Mouse (Mus musculus) kidney, embryonic 15.5 days (tissue): ENCODE data around the gene Ubr3. TPM values are rescaled to one million over a fixed set of nuclear protein-coding genes. Genes with fewer than 3 reads are reported as not detected.
"Not testable (repeated sequence)": the region's sequence is repeated elsewhere in the genome, so short reads cannot be mapped to it uniquely, and the experiment has no call there.

Source experiments
- ATAC-seq: fragments of 200-750 bp; cut with Nextera tagmentation; replicated peaks from 2 replicates; pipeline ENCODE4 v1.8.0; 2017; ENCODE audit warnings: moderate TSS enrichment; ENCODE audit not compliant: low FRiP score
- H3K27ac ChIP-seq: fragments of 300-500 bp; sonication (generic); 2 replicates; pipeline ENCODE4 v1.5.1; 2015; ENCODE audit warnings: mild to moderate bottlenecking, inconsistent platforms
- H3K27me3 ChIP-seq: fragments of 300-500 bp; sonication (generic); 2 replicates; pipeline ENCODE4 v1.6.1; 2015; ENCODE audit warnings: inconsistent platforms
- H3K36me3 ChIP-seq: fragments of 300-500 bp; sonication (generic); 2 replicates; pipeline ENCODE4 v1.6.1; 2015; ENCODE audit warnings: inconsistent platforms
- H3K4me1 ChIP-seq: fragments of 300-500 bp; sonication (generic); 2 replicates; pipeline ENCODE4 v1.6.1; 2015; ENCODE audit warnings: inconsistent platforms
- H3K4me2 ChIP-seq: fragments of 300-500 bp; sonication (generic); 2 replicates; pipeline ENCODE4 v1.6.1; 2015; ENCODE audit warnings: moderate library complexity, mild to moderate bottlenecking, inconsistent platforms
- H3K4me3 ChIP-seq: fragments of 300-500 bp; sonication (generic); replicated peaks from 2 replicates; pipeline ENCODE4 v1.5.1; 2015; ENCODE audit warnings: mild to moderate bottlenecking, inconsistent platforms
- H3K9ac ChIP-seq: fragments of 300-500 bp; sonication (generic); 2 replicates; pipeline ENCODE4 v1.6.1; 2015; ENCODE audit warnings: mild to moderate bottlenecking, inconsistent platforms
- H3K9me3 ChIP-seq: fragments of 300-500 bp; sonication (generic); replicated peaks from 2 replicates; pipeline ENCODE4 v1.6.1; 2016; ENCODE audit warnings: inconsistent platforms
- WGBS: fragments of 180-500 bp; shearing (Covaris S2); methylation state at CpG from one replicate; pipeline ENCODE4 v1.1.7; 2015; ENCODE audit warnings: mixed read lengths; 5-methylcytosine and 5-hydroxymethylcytosine counted together
- polyA plus RNA-seq: library from polyadenylated mRNA; unstranded; fragments of >200 nt; fragmentation: Nextera tagmentation; extraction: Ambion mirVana; gene quantifications from 2 replicates; pipeline ENCODE4 v1.2.1, GENCODE M21; 2015

Ubr3 gene
- polyA plus RNA-seq, 1 experiment from 2014 or later = 14.3 TPM

GRCm38 (mm10) chr2:69885451-69886305 is 11.4 kb upstream of the Ubr3 start, which contains the start of gene Mettl5:
Mettl5 (minus strand) TSS chr2:69885615.
- 0 out of 2 replicates have a peak, but pooled peaks cover 2% of the 10 kb centered on the region for H3K36me3 ChIP-seq
- peak within 1 kb of the TSS; percentile 63 for H3K4me3 ChIP-seq
- ATAC-seq = peak; percentile 98
- peak within 1 kb of the TSS; percentile 67 for H3K9ac ChIP-seq
- peak within 1 kb of the TSS; percentile 78 for H3K4me2 ChIP-seq
- no peaks in the 10 kb centered on the region for H3K9me3 ChIP-seq
- no peaks in the 10 kb centered on the region for H3K27me3 ChIP-seq
- H3K4me1 ChIP-seq = 0 out of 2 replicates have a peak, but pooled peaks cover 6% of the 10 kb centered on the region
- peak within 1 kb of the TSS; percentile 75 for H3K27ac ChIP-seq
- 2% methylated on average over 45 of the region's 45 CpGs for WGBS

DNA sequence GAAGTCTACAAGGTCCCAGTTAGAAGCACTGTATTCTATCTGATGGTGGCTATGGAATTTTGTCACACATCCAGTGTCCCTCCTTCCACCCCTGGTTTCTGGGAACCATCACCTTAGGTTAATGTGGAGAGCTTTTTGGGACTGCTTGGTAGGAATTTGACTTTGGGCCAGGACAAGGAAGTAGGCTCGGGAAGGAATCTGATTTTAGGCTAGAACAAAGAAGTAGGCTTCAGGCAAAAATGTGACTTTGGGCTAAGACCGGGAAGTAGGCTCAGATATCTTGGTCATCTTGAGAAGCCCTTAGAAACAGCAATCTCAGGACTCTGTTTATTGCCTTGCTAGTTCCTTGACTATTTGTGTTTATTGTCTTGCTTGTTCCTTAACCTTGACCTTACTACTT is 8.1 kb upstream of the Ubr3 start:
- no peaks in the 10 kb centered on the region for H3K27me3 ChIP-seq
- no peak for ATAC-seq

DNA sequence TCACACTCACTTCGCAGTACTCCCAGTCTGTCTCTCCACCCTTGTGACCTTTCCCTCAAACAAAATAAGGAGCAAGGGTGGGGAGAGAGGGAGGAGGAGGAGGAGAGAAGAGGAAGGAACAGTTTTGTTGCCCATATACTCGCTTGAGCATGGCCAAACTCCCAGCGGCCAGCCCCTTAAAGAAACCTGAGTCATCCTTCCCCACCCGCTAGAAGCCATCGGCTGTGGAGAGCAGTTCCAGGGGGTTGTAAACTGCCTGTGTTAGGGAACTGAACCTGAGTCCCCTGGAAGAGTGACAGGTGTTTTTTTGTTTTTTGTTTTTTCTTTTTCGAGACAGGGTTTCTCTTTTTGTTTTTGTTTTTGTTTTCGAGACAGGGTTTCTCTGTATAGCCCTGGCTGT is 6.2 kb upstream of the Ubr3 start:
- no peaks in the 10 kb centered on the region for H3K27me3 ChIP-seq
- WGBS = 32% methylated on average over 7 of the region's 7 CpGs
- no peak overlapping the region for H3K27ac ChIP-seq
- no peak overlapping the region for H3K9ac ChIP-seq
- no peaks in the 10 kb centered on the region for H3K36me3 ChIP-seq
- no peaks in the 10 kb centered on the region for H3K9me3 ChIP-seq
- no peaks in the 10 kb centered on the region for H3K4me1 ChIP-seq
- no peak overlapping the region for H3K4me2 ChIP-seq
- no peak overlapping the region for H3K4me3 ChIP-seq
- ATAC-seq = no peak

More for the DNA sequence above, 8.1 kb upstream of the Ubr3 start:
- whole genome bisulfite sequencing = 76% methylated on average over 2 of the region's 2 CpGs
- Histone ChIP-seq H3K4me2 (no peak overlapping the region), H3K9me3 (no peaks in the 10 kb centered on the region), H3K4me1 (0 out of 2 replicates have a peak, but pooled peaks cover 6% of the 10 kb centered on the region), H3K36me3 (no peaks in the 10 kb centered on the region), H3K27ac (no peak overlapping the region), H3K9ac (no peak overlapping the region), H3K4me3 (no peak overlapping the region)

GRCm38 (mm10) chr2:69893145-69893544 is 3.9 kb upstream of the Ubr3 start:
- 0 out of 2 replicates have a peak, but pooled peaks cover 3% of the 10 kb centered on the region for H3K4me1 ChIP-seq
- H3K36me3 ChIP-seq = no peaks in the 10 kb centered on the region
- no peaks in the 10 kb centered on the region for H3K27me3 ChIP-seq
- 91% methylated on average over 1 of the region's 1 CpGs for WGBS
- H3K9ac ChIP-seq = no peak overlapping the region
- H3K4me3 ChIP-seq = no peak overlapping the region
- H3K9me3 ChIP-seq = no peaks in the 10 kb centered on the region
- H3K27ac ChIP-seq = no peak overlapping the region
- no peak for ATAC-seq
- H3K4me2 ChIP-seq = no peak overlapping the region

- Histone ChIP-seq H3K4me1 (peaks cover 9% of the 10 kb centered on the region), H3K4me2 (no peak overlapping the region), H3K4me3 (no peak overlapping the region), H3K27ac (no peak overlapping the region), H3K27me3 (no peaks in the 10 kb centered on the region), H3K9ac (no peak overlapping the region), H3K36me3 (no peaks in the 10 kb centered on the region), H3K9me3 (no peaks in the 10 kb centered on the region)
- no peak for ATAC-seq
- 86% methylated on average over 5 of the region's 5 CpGs for WGBS
Observed at GRCm38 (mm10) chr2:69893891-69894290, 3.2 kb upstream of the Ubr3 start.

DNA sequence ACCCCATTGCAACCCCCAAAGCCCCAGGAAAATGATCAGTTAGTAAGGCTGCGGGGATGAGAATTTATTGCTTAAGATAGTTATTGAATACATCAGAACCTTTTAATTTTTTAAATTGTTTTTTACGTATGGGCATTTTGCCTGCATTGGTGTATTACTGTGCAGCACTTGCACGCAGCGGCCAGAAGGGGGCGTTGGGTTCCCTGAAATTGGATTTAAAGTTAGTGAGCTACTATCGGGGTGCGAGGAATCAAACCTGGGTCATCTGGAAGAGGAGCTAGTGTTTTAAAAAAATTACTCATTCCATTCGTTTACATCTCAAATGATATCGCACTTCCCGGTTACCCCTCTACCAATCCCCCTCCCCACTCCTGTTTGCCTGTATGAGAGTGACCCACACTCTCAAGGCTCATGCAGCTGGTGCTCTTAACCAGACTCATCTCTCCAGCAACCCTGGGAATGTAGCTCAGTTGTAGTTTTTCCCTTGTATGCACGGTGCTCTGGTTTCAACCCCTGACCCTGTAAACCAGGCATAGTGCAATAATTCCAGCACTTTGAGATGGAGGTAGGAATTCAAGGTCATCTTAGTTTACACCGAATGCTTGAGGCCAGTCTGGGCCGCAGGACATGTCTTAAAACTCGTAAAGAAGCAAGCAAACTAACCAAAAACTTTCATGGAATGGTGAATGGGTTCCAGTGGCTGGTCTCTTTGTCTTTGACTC is 1.4 kb upstream of the Ubr3 start:
- ATAC-seq = no peak
- peaks cover 5% of the 10 kb centered on the region; the same call in 1 of the 2 replicates for H3K36me3 ChIP-seq
- H3K27me3 ChIP-seq = no peaks in the 10 kb centered on the region
- no peak overlapping the region for H3K4me2 ChIP-seq
- WGBS = 61% methylated on average over 14 of the region's 14 CpGs
- peaks cover 15% of the 10 kb centered on the region for H3K4me1 ChIP-seq
- H3K4me3 ChIP-seq = no peak overlapping the region
- no peak overlapping the region for H3K9ac ChIP-seq
- no peak overlapping the region for H3K27ac ChIP-seq
- H3K9me3 ChIP-seq = no peaks in the 10 kb centered on the region

GRCm38 (mm10) chr2:69896224-69896581 is 843 bp upstream of the Ubr3 start:
- H3K36me3 ChIP-seq = peaks cover 9% of the 10 kb centered on the region
- peaks cover 15% of the 10 kb centered on the region for H3K4me1 ChIP-seq
- ATAC-seq = no peak
- no peak overlapping the region for H3K4me3 ChIP-seq
- WGBS = 92% methylated on average over 4 of the region's 4 CpGs
- H3K4me2 ChIP-seq = no peak overlapping the region
- no peak overlapping the region for H3K27ac ChIP-seq
- H3K9me3 ChIP-seq = no peaks in the 10 kb centered on the region
- H3K27me3 ChIP-seq = no peaks in the 10 kb centered on the region
- no peak overlapping the region for H3K9ac ChIP-seq

DNA sequence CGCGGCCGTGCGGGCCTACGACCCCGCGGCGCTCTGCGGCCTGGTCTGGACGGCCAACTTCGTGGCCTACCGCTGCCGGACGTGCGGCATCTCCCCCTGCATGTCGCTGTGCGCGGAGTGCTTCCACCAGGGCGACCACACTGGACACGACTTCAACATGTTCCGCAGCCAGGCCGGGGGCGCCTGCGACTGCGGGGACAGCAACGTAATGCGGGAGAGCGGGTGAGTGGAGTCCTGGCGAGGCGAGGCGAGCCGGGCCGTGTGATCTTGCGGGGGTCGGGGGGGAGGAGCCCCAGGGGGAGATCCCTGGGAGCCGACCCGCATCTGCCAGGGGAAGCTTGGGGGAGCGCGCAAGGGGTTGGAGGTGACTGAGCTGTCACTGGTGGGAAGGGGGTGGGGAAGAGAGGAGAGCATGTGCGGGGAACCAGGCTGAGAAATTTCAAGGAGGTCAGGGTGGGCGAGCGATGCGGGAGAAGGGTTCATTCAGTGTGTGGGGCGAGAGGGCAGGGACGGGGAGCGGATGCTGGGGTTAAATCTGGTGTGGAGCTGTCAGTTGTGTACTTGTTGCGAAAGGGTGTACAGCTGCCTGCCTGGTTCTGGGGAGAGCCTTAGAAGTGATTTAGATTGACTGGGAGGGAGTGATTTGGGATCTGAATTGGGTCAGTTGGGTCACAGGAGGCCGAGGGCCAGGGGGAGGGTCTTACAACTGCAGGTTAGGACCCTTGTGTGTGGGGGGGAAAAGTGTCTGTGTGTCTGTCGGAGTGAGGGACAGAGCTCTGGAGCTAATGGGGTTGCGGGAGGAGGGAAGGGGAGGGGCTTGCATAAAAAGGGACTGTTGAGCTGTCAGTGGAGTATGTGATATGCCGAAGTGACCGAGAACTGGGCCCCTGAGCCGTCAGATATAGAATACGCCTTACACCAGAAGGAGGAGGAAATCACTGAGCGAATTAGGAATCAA is 851 bp downstream of the Ubr3 start:
- Histone ChIP-seq H3K9ac (peak overlapping the region; percentile 100), H3K27ac (peak overlapping the region; percentile 94), H3K4me2 (peak overlapping the region; percentile 92), H3K36me3 (peaks cover 15% of the 10 kb centered on the region), H3K27me3 (no peaks in the 10 kb centered on the region), H3K9me3 (no peaks in the 10 kb centered on the region), H3K4me1 (peaks cover 15% of the 10 kb centered on the region), H3K4me3 (peak overlapping the region; percentile 100)
- under 1% methylated on average over 52 of the region's 55 CpGs for WGBS
- peak; percentile 69 for ATAC-seq

DNA sequence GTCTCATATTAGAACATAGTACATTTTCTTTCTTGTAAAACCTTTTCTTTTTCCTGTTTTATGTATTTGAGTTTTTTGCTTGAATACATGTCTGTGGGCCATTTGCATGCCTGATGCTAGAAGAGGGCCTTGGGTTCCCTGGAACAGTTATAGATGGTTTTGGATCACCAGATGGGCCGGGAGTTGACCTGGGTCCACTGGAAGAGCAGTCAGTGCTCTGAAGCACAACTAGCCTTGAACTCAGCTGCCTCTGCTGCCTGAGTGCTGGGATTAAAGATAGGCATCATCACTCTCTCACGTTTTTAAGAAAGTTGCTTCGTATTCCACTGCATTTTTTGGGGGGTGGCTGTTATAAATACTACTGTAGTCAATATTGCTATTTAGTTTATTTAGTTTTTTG is 6.5 kb downstream of the Ubr3 start:
- Histone ChIP-seq H3K4me1 (peaks cover 9% of the 10 kb centered on the region), H3K9me3 (no peaks in the 10 kb centered on the region), H3K27me3 (no peaks in the 10 kb centered on the region), H3K4me3 (no peak overlapping the region), H3K4me2 (no peak overlapping the region), H3K9ac (no peak overlapping the region), H3K36me3 (peaks cover 22% of the 10 kb centered on the region), H3K27ac (no peak overlapping the region)
- ATAC-seq = no peak
- 95% methylated on average over 3 of the region's 3 CpGs for WGBS

DNA sequence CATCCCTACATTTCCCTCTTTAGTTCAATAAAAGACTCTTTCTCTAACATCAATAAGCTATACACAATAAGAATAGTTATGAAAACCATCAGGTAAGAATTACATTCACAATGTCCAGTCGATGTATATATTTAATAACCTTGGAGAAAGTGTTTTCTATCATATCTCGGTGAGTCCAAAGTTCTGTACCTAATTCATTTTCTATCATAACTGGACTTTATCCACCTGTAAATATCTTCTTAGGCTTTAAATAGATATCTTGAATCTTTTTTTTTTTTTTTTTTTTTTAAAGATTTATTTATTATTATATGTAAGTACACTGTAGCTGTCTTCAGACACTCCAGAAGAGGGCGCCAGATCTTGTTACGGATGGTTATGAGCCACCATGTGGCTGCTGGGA is 10.3 kb downstream of the Ubr3 start:
- H3K9ac ChIP-seq, H3K36me3 ChIP-seq, H3K4me3 ChIP-seq, ATAC-seq, H3K4me1 ChIP-seq, H3K27me3 ChIP-seq, H3K9me3 ChIP-seq, H3K4me2 ChIP-seq, H3K27ac ChIP-seq: not testable (repeated sequence)
- WGBS = 87% methylated on average over 4 of the region's 4 CpGs

GRCm38 (mm10) chr2:69912801-69913200 is 15.8 kb downstream of the Ubr3 start:
- ATAC-seq = no peak
- 53% methylated on average over 2 of the region's 2 CpGs for WGBS
- H3K9ac ChIP-seq = no peak overlapping the region

More at GRCm38 (mm10) chr2:69912801-69913200, 15.8 kb downstream of the Ubr3 start:
- Histone ChIP-seq H3K4me1 (no peaks in the 10 kb centered on the region), H3K27ac (no peak overlapping the region), H3K27me3 (no peaks in the 10 kb centered on the region), H3K4me2 (no peak overlapping the region), H3K9me3 (no peaks in the 10 kb centered on the region), H3K36me3 (peaks cover 28% of the 10 kb centered on the region), H3K4me3 (no peak overlapping the region)
